ENCODE assay signal across 13 mouse cellular contexts in genomic region chr2:43738562-43739112, GRCm38 (mm10). TPM values are rescaled to one million over a fixed set of nuclear protein-coding genes. Genes with fewer than 3 reads are reported as not detected.
A peak's percentile ranks its signal among the peaks of the same experiment; 100 is the strongest.
DNase-seq lines count a peak whose midpoint lies in the region; ATAC-seq lines count a peak whose summit lies in the region.
"Had no signal": no experiment of that assay in that cellular context is flagged by ENCODE, and none has a peak within 500 bp of the region (broad histone marks: within the 10 kb centered on the region; RNA-seq: fewer than 3 reads in every experiment).

No protein-coding gene starts in this region.

- H3K4me2 ChIP-seq in heart, embryonic 16.5 days (ENCODE audit: low read depth, low read length): peak overlapping the region; percentile 17; the same call in 1 of the 2 replicates
- peak overlapping the region; percentile 9; the same call in 1 of the 2 replicates for H3K4me2 ChIP-seq in liver, embryonic 11.5 days
- H3K4me2 ChIP-seq in hindbrain, embryonic 13.5 days: no peak overlapping the region
- H3K4me2 ChIP-seq: hindbrain, embryonic 15.5 days had no signal

- H3K27me3 ChIP-seq in heart, embryonic 16.5 days (ENCODE audit: control insufficient read depth, insufficient read depth, low read length): no peaks in the 10 kb centered on the region
- no peaks in the 10 kb centered on the region for H3K27me3 ChIP-seq in liver, embryonic 11.5 days (replicated peaks; ENCODE audit: control insufficient read depth, insufficient read depth, low read length)
- H3K27me3 ChIP-seq in hindbrain, embryonic 13.5 days: no peaks in the 10 kb centered on the region
- H3K27me3 ChIP-seq: hindbrain, embryonic 15.5 days had no signal

- no peak for ATAC-seq in heart, embryonic 16.5 days (replicated peaks; ENCODE audit: extremely low read depth, insufficient read depth, low FRiP score)
- peak; percentile 77 for ATAC-seq in CD4-positive, CD25-positive, alpha-beta regulatory T cell, adult 4 months
- ATAC-seq in liver, embryonic 11.5 days (replicated peaks; ENCODE audit: low FRiP score): no peak
- no peak for ATAC-seq in hindbrain, embryonic 13.5 days (ENCODE audit: low FRiP score)
- ATAC-seq: forebrain, embryonic 16.5 days had no signal

- intact Hi-C loops in heart, postnatal 14 days (cut with DNase I): no loop called here

- H3K4me3 ChIP-seq in heart, embryonic 16.5 days (ENCODE audit: low read length): no peak overlapping the region
- no peak overlapping the region for H3K4me3 ChIP-seq in liver, embryonic 11.5 days (ENCODE audit: low read depth, low read length)
- H3K4me3 ChIP-seq in hindbrain, embryonic 13.5 days: no peak overlapping the region
- H3K4me3 ChIP-seq: hindbrain, embryonic 15.5 days; layer of hippocampus, adult 2 months had no signal

- WGBS in heart, embryonic 16.5 days: 73% methylated on average over 10 of the region's 10 CpGs
- 61% methylated on average over 10 of the region's 10 CpGs for WGBS in liver, embryonic 11.5 days
- WGBS in hindbrain, embryonic 13.5 days: 90% methylated on average over 10 of the region's 10 CpGs

- no peaks in the 10 kb centered on the region for H3K4me1 ChIP-seq in heart, embryonic 16.5 days (ENCODE audit: control insufficient read depth, insufficient read depth, low read length)
- peaks cover 5% of the 10 kb centered on the region for H3K4me1 ChIP-seq in liver, embryonic 11.5 days (replicated peaks; ENCODE audit: control insufficient read depth, insufficient read depth, low read length)
- H3K4me1 ChIP-seq in hindbrain, embryonic 13.5 days (replicated peaks): no peaks in the 10 kb centered on the region
- H3K4me1 ChIP-seq: hindbrain, embryonic 15.5 days had no signal

- DNase-seq in heart, postnatal 14 days: no peak
- DNase-seq in liver, embryonic 11.5 days (ENCODE audit: low spot score): no peak
- DNase-seq in spleen, postnatal 10 days (ENCODE audit: low spot score in 2 of 2): peak; percentile 36 to 49
- no peak for DNase-seq in embryo, embryonic 10.5 days (ENCODE audit: low spot score)
- no peak for DNase-seq in gastrocnemius, adult 8-10 months (ENCODE audit: low spot score in 2 of 2)
- DNase-seq: adrenal gland, postnatal 10 days had no signal

- no peaks in the 10 kb centered on the region for H3K9me3 ChIP-seq in heart, embryonic 16.5 days (replicated peaks; ENCODE audit: control insufficient read depth, low read length)
- no peaks in the 10 kb centered on the region for H3K9me3 ChIP-seq in liver, embryonic 11.5 days (ENCODE audit: control insufficient read depth, low read length)
- H3K9me3 ChIP-seq in hindbrain, embryonic 13.5 days: no peaks in the 10 kb centered on the region
- H3K9me3 ChIP-seq: hindbrain, embryonic 15.5 days had no signal

- no peak overlapping the region for H3K27ac ChIP-seq in heart, embryonic 16.5 days (ENCODE audit: low read length)
- H3K27ac ChIP-seq in liver, embryonic 11.5 days (ENCODE audit: low read depth, low read length): no peak overlapping the region
- H3K27ac ChIP-seq in hindbrain, embryonic 13.5 days: no peak overlapping the region
- H3K27ac ChIP-seq: hindbrain, embryonic 15.5 days; layer of hippocampus, adult 2 months; liver, embryonic 14.5 days had no signal

- H3K36me3 ChIP-seq in heart, embryonic 16.5 days (ENCODE audit: control insufficient read depth, insufficient read depth): no peaks in the 10 kb centered on the region
- H3K36me3 ChIP-seq in liver, embryonic 11.5 days (ENCODE audit: control insufficient read depth, insufficient read depth, low read length): no peaks in the 10 kb centered on the region
- H3K36me3 ChIP-seq in hindbrain, embryonic 13.5 days: no peaks in the 10 kb centered on the region
- H3K36me3 ChIP-seq: hindbrain, embryonic 15.5 days had no signal

- no peak overlapping the region for H3K9ac ChIP-seq in heart, embryonic 16.5 days (ENCODE audit: low read length)
- H3K9ac ChIP-seq in liver, embryonic 11.5 days (ENCODE audit: low read depth, low read length): no peak overlapping the region
- no peak overlapping the region for H3K9ac ChIP-seq in hindbrain, embryonic 13.5 days
- H3K9ac ChIP-seq: hindbrain, embryonic 15.5 days; liver, embryonic 14.5 days had no signal

RNA-seq across cellular contexts. Expression of gene Arhgap15, which starts 10.0 kb away (rescaled TPM):
- 2.4 and 7.2 TPM in 2 replicates for polyA plus RNA-seq in heart, embryonic 16.5 days (2015; fragmentation: Nextera tagmentation; extraction: Ambion mirVana)
- total RNA-seq in heart, postnatal 14 days (2021): 1 to 10 TPM; 1.4 to 1.8 TPM
- 100 to 1,000 TPM; 365 to 377 TPM for polyA plus RNA-seq in CD4-positive, CD25-positive, alpha-beta regulatory T cell, adult 4 months (2017; shearing (Covaris generic))
- polyA plus RNA-seq in liver, embryonic 11.5 days (2014; fragmentation: Nextera tagmentation; extraction: Ambion mirVana): 6.4 and 7.4 TPM in 2 replicates
- 1 to 10 TPM in 2 of 4 experiments, under 1 TPM in 2; 0.48 to 1.4 (median 1.0) TPM for total RNA-seq in gastrocnemius, adult 8-10 months (2022)
- 2.2 and 2.8 TPM in 2 replicates for polyA plus RNA-seq in hindbrain, embryonic 13.5 days (2015; fragmentation: Nextera tagmentation; extraction: Ambion mirVana)

Comparison
In these comparisons a context has a peak if more than half of its experiments do, and no peak if none do; other contexts are left out.
1. DNase-seq: peak in spleen, postnatal 10 days (2 of 2); none in heart, postnatal 14 days (0 of 2), liver, embryonic 11.5 days (single experiment), embryo, embryonic 10.5 days (single experiment) and gastrocnemius, adult 8-10 months (0 of 2).
2. RNA of gene Arhgap15, which starts 10.0 kb away (polyA plus RNA-seq): 365 to 377 TPM in CD4-positive, CD25-positive, alpha-beta regulatory T cell, adult 4 months; 6.4 to 7.4 TPM in liver, embryonic 11.5 days, 2.4 to 7.2 TPM in heart, embryonic 16.5 days and 2.2 to 2.8 TPM in hindbrain, embryonic 13.5 days; every median in the first group is over 10 times any median in the second.